Mouse (Mus musculus): ENCODE data around the gene Nol12.

DNA sequence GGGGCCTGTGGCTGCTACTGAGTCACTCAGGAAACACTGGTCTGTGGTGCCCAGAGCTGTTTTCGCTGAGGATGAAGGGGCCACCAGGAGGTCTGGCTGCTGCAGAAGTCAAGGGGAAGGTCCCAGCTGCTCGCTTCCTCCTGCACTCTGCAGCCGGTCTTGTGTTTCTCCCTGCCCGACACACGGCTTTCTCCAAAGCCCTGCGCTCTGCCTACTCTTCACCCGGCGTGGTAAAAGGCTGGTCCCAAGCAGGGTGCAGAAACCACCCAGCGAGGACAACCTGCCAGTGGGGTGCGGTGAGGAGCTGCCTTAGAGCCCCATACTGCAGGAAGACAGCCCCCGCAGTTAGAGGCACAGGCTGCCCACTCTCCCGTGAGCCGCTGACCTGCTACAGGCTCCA lies 40.0 kb upstream of the Nol12 start:
- no peak for TF ChIP-seq EP300 (IDR thresholded peaks at IDR 0.05; ENCODE audit: insufficient read depth, low read depth, low read length)
- no peak for TF ChIP-seq POLR2A (IDR thresholded peaks at IDR 0.05; ENCODE audit: insufficient read depth, low read depth, low read length)

All from heart, adult 2 months (tissue).